Mouse (Mus musculus): ENCODE data around the gene Hoxa2.

The Hoxa2 gene

GRCm38 (mm10) chr6:52138576-52138975, 26.1 kb downstream of the Hoxa2 start:
- no peak for DNase-seq (ENCODE audit: low spot score in 2 of 2)

- DNase-seq (ENCODE audit: low spot score in 2 of 2): no peak
Observed at GRCm38 (mm10) chr6:52137841-52138535, 26.6 kb downstream of the Hoxa2 start.

- DNase-seq (ENCODE audit: low spot score in 2 of 2): no peak
Observed at GRCm38 (mm10) chr6:52123673-52124072, 41.0 kb downstream of the Hoxa2 start.

- no peak for DNase-seq (ENCODE audit: low spot score in 2 of 2)
Observed at GRCm38 (mm10) chr6:52121173-52121572, 43.5 kb downstream of the Hoxa2 start.

GRCm38 (mm10) chr6:52118903-52119635, 45.6 kb downstream of the Hoxa2 start:
- DNase-seq (ENCODE audit: low spot score in 2 of 2): no peak

GRCm38 (mm10) chr6:52115899-52116298, 48.7 kb downstream of the Hoxa2 start:
- peak in 1 of 2 experiments; percentile 21 for DNase-seq (ENCODE audit: low spot score in 2 of 2)
